Mouse (Mus musculus): ENCODE results near the gene Eps15l1. TPM values are rescaled to one million over a fixed set of nuclear protein-coding genes. Genes with fewer than 3 reads are reported as not detected.

Eps15l1 gene
- polyA plus RNA-seq, 1 experiment from 2014 or later: 71.8 TPM

GRCm38 (mm10) chr8:72319397-72319796 lies 101.9 kb downstream of the Eps15l1 start:
- Histone ChIP-seq H3K4me3 (replicated peaks) (peak overlapping the region; percentile 52), H3K9ac (replicated peaks) (peak overlapping the region; percentile 60), H3K36me3 (no peaks in the 10 kb centered on the region), H3K27ac (no peak overlapping the region), H3K4me2 (peak overlapping the region; percentile 87), H3K27me3 (peaks cover 64% of the 10 kb centered on the region), H3K4me1 (replicated peaks) (peaks cover 13% of the 10 kb centered on the region), H3K9me3 (no peaks in the 10 kb centered on the region)
- 2% methylated on average over 46 of the region's 48 CpGs for WGBS
- peak; percentile 1; the same call in 1 of the 2 replicates for ATAC-seq (ENCODE audit: insufficient number of reproducible peaks, insufficient read depth, low FRiP score, low TSS enrichment, low read depth)

- Histone ChIP-seq H3K27me3 (peaks cover 62% of the 10 kb centered on the region), H3K9ac (replicated peaks) (peak within 1 kb of the TSS; percentile 60), H3K4me1 (replicated peaks) (peaks cover 13% of the 10 kb centered on the region), H3K4me3 (replicated peaks) (peak within 1 kb of the TSS; percentile 52), H3K27ac (no peak within 1 kb of the TSS), H3K4me2 (peak within 1 kb of the TSS; percentile 87), H3K36me3 (no peaks in the 10 kb centered on the region), H3K9me3 (no peaks in the 10 kb centered on the region)
- WGBS: 2% methylated on average over 46 of the region's 46 CpGs
- ATAC-seq (ENCODE audit: insufficient number of reproducible peaks, insufficient read depth, low FRiP score, low TSS enrichment, low read depth): peak; percentile 96
Measured at GRCm38 (mm10) chr8:72318801-72319322, 102.4 kb downstream of the Eps15l1 start, which contains the start of gene Klf2. TSS of gene Klf2 (plus strand) at chr8:72319033.

- no peak overlapping the region for H3K4me3 ChIP-seq (replicated peaks)
- no peak overlapping the region for H3K4me2 ChIP-seq
- 45% methylated on average over 5 of the region's 5 CpGs for WGBS
- H3K27ac ChIP-seq: no peak overlapping the region
- ATAC-seq (ENCODE audit: insufficient number of reproducible peaks, insufficient read depth, low FRiP score, low TSS enrichment, low read depth): no peak
- H3K27me3 ChIP-seq: peaks cover 53% of the 10 kb centered on the region
- no peak overlapping the region for H3K9ac ChIP-seq (replicated peaks)
- H3K4me1 ChIP-seq (replicated peaks): peaks cover 13% of the 10 kb centered on the region
- no peaks in the 10 kb centered on the region for H3K9me3 ChIP-seq
- no peaks in the 10 kb centered on the region for H3K36me3 ChIP-seq
Measured at GRCm38 (mm10) chr8:72317741-72318301, 103.4 kb downstream of the Eps15l1 start.

GRCm38 (mm10) chr8:72316053-72316695 lies 105.1 kb downstream of the Eps15l1 start:
- no peak overlapping the region for H3K4me3 ChIP-seq (replicated peaks)
- peaks cover 13% of the 10 kb centered on the region for H3K4me1 ChIP-seq (replicated peaks)
- H3K27ac ChIP-seq: no peak overlapping the region
- no peak for ATAC-seq (ENCODE audit: insufficient number of reproducible peaks, insufficient read depth, low FRiP score, low TSS enrichment, low read depth)
- no peak overlapping the region for H3K9ac ChIP-seq (replicated peaks)
- H3K36me3 ChIP-seq: no peaks in the 10 kb centered on the region
- no peak overlapping the region for H3K4me2 ChIP-seq
- WGBS: 51% methylated on average over 10 of the region's 10 CpGs
- H3K9me3 ChIP-seq: no peaks in the 10 kb centered on the region
- peaks cover 36% of the 10 kb centered on the region for H3K27me3 ChIP-seq

- WGBS: 79% methylated on average over 3 of the region's 3 CpGs
Measured at GRCm38 (mm10) chr8:72312926-72313518, 108.2 kb downstream of the Eps15l1 start.

GRCm38 (mm10) chr8:72310849-72311506 lies 110.3 kb downstream of the Eps15l1 start:
- no peak overlapping the region for H3K9ac ChIP-seq (replicated peaks)
- no peak; the same call in 1 of the 2 replicates for ATAC-seq (ENCODE audit: insufficient number of reproducible peaks, insufficient read depth, low FRiP score, low TSS enrichment, low read depth)
- H3K9me3 ChIP-seq: no peaks in the 10 kb centered on the region
- H3K4me3 ChIP-seq (replicated peaks): no peak overlapping the region
- no peak overlapping the region for H3K27ac ChIP-seq
- H3K36me3 ChIP-seq: no peaks in the 10 kb centered on the region
- 0 out of 2 replicates have a peak, but pooled peaks cover 3% of the 10 kb centered on the region for H3K27me3 ChIP-seq
- no peaks in the 10 kb centered on the region for H3K4me1 ChIP-seq (replicated peaks)
- 58% methylated on average over 8 of the region's 8 CpGs for WGBS
- no peak overlapping the region for H3K4me2 ChIP-seq

More at GRCm38 (mm10) chr8:72312926-72313518, 108.2 kb downstream of the Eps15l1 start:
- Histone ChIP-seq H3K27ac (no peak overlapping the region), H3K9me3 (no peaks in the 10 kb centered on the region), H3K27me3 (0 out of 2 replicates have a peak, but pooled peaks cover 9% of the 10 kb centered on the region), H3K9ac (replicated peaks) (no peak overlapping the region), H3K36me3 (no peaks in the 10 kb centered on the region), H3K4me3 (replicated peaks) (no peak overlapping the region), H3K4me1 (replicated peaks) (no peaks in the 10 kb centered on the region), H3K4me2 (no peak overlapping the region)
- ATAC-seq (ENCODE audit: insufficient number of reproducible peaks, insufficient read depth, low FRiP score, low TSS enrichment, low read depth): no peak

GRCm38 (mm10) chr8:72308276-72308675 lies 113.0 kb downstream of the Eps15l1 start:
- no peak for ATAC-seq (ENCODE audit: insufficient number of reproducible peaks, insufficient read depth, low FRiP score, low TSS enrichment, low read depth)
- no peak overlapping the region for H3K9ac ChIP-seq (replicated peaks)
- 73% methylated on average over 6 of the region's 6 CpGs for WGBS
- H3K36me3 ChIP-seq: no peaks in the 10 kb centered on the region
- no peaks in the 10 kb centered on the region for H3K9me3 ChIP-seq
- H3K27me3 ChIP-seq: 0 out of 2 replicates have a peak, but pooled peaks cover 3% of the 10 kb centered on the region
- no peak overlapping the region for H3K27ac ChIP-seq
- no peak overlapping the region for H3K4me3 ChIP-seq (replicated peaks)
- H3K4me1 ChIP-seq (replicated peaks): no peaks in the 10 kb centered on the region
- H3K4me2 ChIP-seq: no peak overlapping the region

- no peak for ATAC-seq (ENCODE audit: insufficient number of reproducible peaks, insufficient read depth, low FRiP score, low TSS enrichment, low read depth)
- H3K4me2 ChIP-seq: no peak overlapping the region
- H3K4me1 ChIP-seq (replicated peaks): no peaks in the 10 kb centered on the region
- H3K9ac ChIP-seq (replicated peaks): no peak overlapping the region
- no peaks in the 10 kb centered on the region for H3K9me3 ChIP-seq
- H3K36me3 ChIP-seq: no peaks in the 10 kb centered on the region
- 0 out of 2 replicates have a peak, but pooled peaks cover 3% of the 10 kb centered on the region for H3K27me3 ChIP-seq
- WGBS: 87% methylated on average over 5 of the region's 5 CpGs
- H3K4me3 ChIP-seq (replicated peaks): no peak overlapping the region
- no peak overlapping the region for H3K27ac ChIP-seq
Measured at GRCm38 (mm10) chr8:72306913-72307312, 114.3 kb downstream of the Eps15l1 start.

GRCm38 (mm10) chr8:72305210-72305905 lies 115.9 kb downstream of the Eps15l1 start, which contains the start of gene Gm10282:
TSS of gene Gm10282 (minus strand) at chr8:72305260.
- Histone ChIP-seq H3K9ac (replicated peaks) (no peak within 1 kb of the TSS), H3K27ac (no peak within 1 kb of the TSS), H3K27me3 (0 out of 2 replicates have a peak, but pooled peaks cover 3% of the 10 kb centered on the region), H3K36me3 (no peaks in the 10 kb centered on the region), H3K4me2 (no peak within 1 kb of the TSS), H3K4me1 (replicated peaks) (no peaks in the 10 kb centered on the region), H3K9me3 (no peaks in the 10 kb centered on the region), H3K4me3 (replicated peaks) (no peak within 1 kb of the TSS)
- WGBS: 73% methylated on average over 16 of the region's 16 CpGs
- ATAC-seq (ENCODE audit: insufficient number of reproducible peaks, insufficient read depth, low FRiP score, low TSS enrichment, low read depth): no peak

- Histone ChIP-seq H3K36me3 (no peaks in the 10 kb centered on the region), H3K9ac (replicated peaks) (no peak overlapping the region), H3K9me3 (no peaks in the 10 kb centered on the region), H3K27me3 (0 out of 2 replicates have a peak, but pooled peaks cover 3% of the 10 kb centered on the region), H3K4me2 (no peak overlapping the region), H3K27ac (0 out of 2 replicates have a peak overlapping the region, but pooled peaks have one; percentile 57), H3K4me3 (replicated peaks) (no peak overlapping the region), H3K4me1 (replicated peaks) (no peaks in the 10 kb centered on the region)
- ATAC-seq (ENCODE audit: insufficient number of reproducible peaks, insufficient read depth, low FRiP score, low TSS enrichment, low read depth): no peak
- WGBS: 53% methylated on average over 8 of the region's 8 CpGs
Measured at GRCm38 (mm10) chr8:72303633-72304032, 117.6 kb downstream of the Eps15l1 start.

Data from limb, embryonic 12.5 days (tissue).